Mouse (Mus musculus) MEL (cell line): ENCODE measurements around the gene Steap3. TPM values are rescaled to one million over a fixed set of nuclear protein-coding genes. Genes with fewer than 3 reads are reported as not detected.

Experiments used
- DNase-seq: peaks from one replicate; pipeline ENCODE4 v3.0.0; 2011; ENCODE audit warnings: low read depth, low spot score
- H3K27ac ChIP-seq: 2 replicates; pipeline ENCODE4 v1.5.1; 2012; ENCODE audit warnings: low read depth, mild to moderate bottlenecking, control low read depth, low read length, moderate library complexity; ENCODE audit not compliant: control insufficient read depth
- H3K27me3 ChIP-seq, 2 experiments: fragments of 150-350 bp in 1 of 2; sonication (generic) in 1 of 2; 2 replicates each; pipeline ENCODE4 v1.6.1; 2012; ENCODE audit warnings: low read length in 2 of 2, mild to moderate bottlenecking in 2 of 2, improper control_type of control experiment in 1 of 2, moderate library complexity in 1 of 2; ENCODE audit not compliant: insufficient read depth in 2 of 2, control insufficient read depth in 1 of 2
- H3K36me3 ChIP-seq, 2 experiments: 2 replicates each; pipeline ENCODE4 v1.6.1; 2012 to 2014; ENCODE audit warnings: low read length in 2 of 2, improper control_type of control experiment in 1 of 2, inconsistent platforms in 1 of 2, mild to moderate bottlenecking in 1 of 2; ENCODE audit not compliant: insufficient read depth in 2 of 2, control insufficient read depth in 1 of 2
- H3K4me1 ChIP-seq, 2 experiments: fragments of 150-350 bp in 1 of 2; sonication (generic) in 1 of 2; 2 replicates each; pipeline ENCODE4 v1.6.1; 2012; ENCODE audit warnings: low read length in 2 of 2, improper control_type of control experiment in 1 of 2, mild to moderate bottlenecking in 1 of 2; ENCODE audit not compliant: insufficient read depth in 2 of 2, control insufficient read depth in 1 of 2
- H3K4me3 ChIP-seq, 2 experiments: fragments of 150-350 bp in 1 of 2; sonication (generic) in 1 of 2; 2 replicates each; pipeline ENCODE4 v1.5.1; 2012; ENCODE audit warnings: low read depth in 2 of 2, low read length in 2 of 2, mild to moderate bottlenecking in 2 of 2, moderate library complexity in 2 of 2, control low read depth in 1 of 2, improper control_type of control experiment in 1 of 2; ENCODE audit not compliant: control insufficient read depth in 1 of 2, insufficient read depth in 1 of 2
- H3K79me2 ChIP-seq: 2 replicates; pipeline ENCODE4 v1.6.1; 2012; ENCODE audit warnings: mild to moderate bottlenecking, low read length, moderate library complexity; ENCODE audit not compliant: control insufficient read depth, poor library complexity, insufficient read depth
- H3K9ac ChIP-seq: 2 replicates; pipeline ENCODE4 v1.6.1; 2012; ENCODE audit warnings: low read depth, mild to moderate bottlenecking, control low read depth, low read length, moderate library complexity; ENCODE audit not compliant: control insufficient read depth, poor library complexity, severe bottlenecking
- H3K9me3 ChIP-seq: fragments of 150-350 bp; sonication (generic); replicated peaks from 2 replicates; pipeline ENCODE4 v1.6.1; 2012; ENCODE audit warnings: mild to moderate bottlenecking, low read length, improper control_type of control experiment, moderate library complexity; ENCODE audit not compliant: insufficient read depth
- CHD1 ChIP-seq: IDR thresholded peaks from 2 replicates; pipeline ENCODE4 v1.6.1; 2012; ENCODE audit warnings: low read depth, mild to moderate bottlenecking, inconsistent platforms, low read length, improper control_type of control experiment
- CTCF ChIP-seq, 3 experiments: IDR thresholded peaks in 2 of 3; conservative IDR thresholded peaks in 1 of 3; 2 replicates each; pipeline ENCODE4 v1.5.1; 2011 to 2012; ENCODE audit warnings: low read length in 3 of 3, low read depth in 2 of 3, mild to moderate bottlenecking in 2 of 3, improper control_type of control experiment in 1 of 3, inconsistent platforms in 1 of 3, mixed read lengths in 1 of 3, moderate library complexity in 1 of 3; ENCODE audit not compliant: control insufficient read depth in 1 of 3, insufficient read depth in 1 of 3, poor library complexity in 1 of 3, severe bottlenecking in 1 of 3
- E2F4 ChIP-seq: IDR thresholded peaks from 2 replicates; pipeline ENCODE4 v1.6.1; 2011; ENCODE audit warnings: low read depth, low read length, improper control_type of control experiment, borderline replicate concordance
- ETS1 ChIP-seq: IDR thresholded peaks from 2 replicates; pipeline ENCODE4 v1.6.1; 2012; ENCODE audit warnings: low read depth, mild to moderate bottlenecking, inconsistent platforms, low read length, improper control_type of control experiment, moderate library complexity
- HCFC1 ChIP-seq: IDR thresholded peaks from 2 replicates; pipeline ENCODE4 v1.6.1; 2012; ENCODE audit warnings: low read depth, mild to moderate bottlenecking, inconsistent platforms, low read length, improper control_type of control experiment, moderate library complexity
- JUND ChIP-seq: IDR thresholded peaks from 2 replicates; pipeline ENCODE4 v1.6.1; 2011; ENCODE audit warnings: low read depth, mild to moderate bottlenecking, improper control_type of control experiment, low read length
- KAT2A ChIP-seq: conservative IDR thresholded peaks from 2 replicates; pipeline ENCODE4 v1.6.1; 2012; ENCODE audit warnings: low read depth, low read length, improper control_type of control experiment, inconsistent platforms
- MEF2A ChIP-seq: IDR thresholded peaks from 2 replicates; pipeline ENCODE4 v1.6.1; 2014; ENCODE audit warnings: low read depth, mild to moderate bottlenecking, inconsistent platforms, low read length, improper control_type of control experiment; ENCODE audit not compliant: poor library complexity, insufficient replicate concordance, severe bottlenecking; ENCODE audit errors: extremely low read depth
- MYB ChIP-seq: IDR thresholded peaks from 2 replicates; pipeline ENCODE4 v1.6.1; 2011; ENCODE audit warnings: mild to moderate bottlenecking, low read depth, low read length, improper control_type of control experiment
- POLR2A ChIP-seq, 2 experiments: IDR thresholded peaks; 2 replicates each; pipeline ENCODE4 v1.6.1; 2011 to 2012; ENCODE audit warnings: low read length in 2 of 2, mild to moderate bottlenecking in 2 of 2, control low read depth in 1 of 2, improper control_type of control experiment in 1 of 2, low read depth in 1 of 2, moderate library complexity in 1 of 2; ENCODE audit not compliant: control insufficient read depth in 1 of 2, insufficient read depth in 1 of 2, poor library complexity in 1 of 2
- POLR2AphosphoS2 ChIP-seq: IDR thresholded peaks from 2 replicates; pipeline ENCODE4 v1.6.1; 2011; ENCODE audit warnings: low read length, improper control_type of control experiment
- POLR2AphosphoS5 ChIP-seq: IDR thresholded peaks from 2 replicates; pipeline ENCODE4 v1.6.1; 2012; ENCODE audit warnings: low read depth, borderline replicate concordance, mild to moderate bottlenecking, inconsistent platforms, low read length, moderate library complexity, mixed read lengths
- RAD21 ChIP-seq: IDR thresholded peaks from 2 replicates; pipeline ENCODE4 v1.6.1; 2011; ENCODE audit warnings: mild to moderate bottlenecking, low read depth, low read length, improper control_type of control experiment
- RCOR1 ChIP-seq: IDR thresholded peaks from 2 replicates; pipeline ENCODE4 v1.6.1; 2012; ENCODE audit warnings: low read depth, mild to moderate bottlenecking, inconsistent platforms, low read length, improper control_type of control experiment
- SMC3 ChIP-seq: IDR thresholded peaks from 2 replicates; pipeline ENCODE4 v1.6.1; 2011; ENCODE audit warnings: low read depth, low read length, improper control_type of control experiment
- TBP ChIP-seq: IDR thresholded peaks from 2 replicates; pipeline ENCODE4 v1.8.0; 2011; ENCODE audit warnings: low read depth, low read length, improper control_type of control experiment
- TCF12 ChIP-seq: IDR thresholded peaks from 2 replicates; pipeline ENCODE4 v1.6.1; 2014; ENCODE audit warnings: low read depth, mild to moderate bottlenecking, inconsistent platforms, low read length, improper control_type of control experiment, moderate library complexity
- UBTF ChIP-seq: IDR thresholded peaks from 2 replicates; pipeline ENCODE4 v1.6.1; 2012; ENCODE audit warnings: low read depth, mild to moderate bottlenecking, inconsistent platforms, low read length, improper control_type of control experiment, moderate library complexity, borderline replicate concordance; ENCODE audit not compliant: insufficient read depth
- ZC3H11A ChIP-seq: IDR thresholded peaks from 2 replicates; pipeline ENCODE4 v1.6.1; 2012; ENCODE audit warnings: low read depth, mild to moderate bottlenecking, inconsistent platforms, low read length, improper control_type of control experiment
- ZMIZ1 ChIP-seq: IDR thresholded peaks from 2 replicates; pipeline ENCODE4 v1.6.1; 2012; ENCODE audit warnings: low read depth, mild to moderate bottlenecking, inconsistent platforms, low read length, improper control_type of control experiment, moderate library complexity
- polyA plus RNA-seq, 2 experiments: library from polyadenylated mRNA; stranded (reverse) in 1 of 2; unstranded in 1 of 2; fragments of >175 nt in 1 of 2; fragments of >200 nt in 1 of 2; gene quantifications; 2 replicates each; pipeline versions ENCODE4 v1.2.1 to v1.2.4; 2012; ENCODE audit warnings: low replicate concordance in 2 of 2, low read depth in 1 of 2; ENCODE audit not compliant: insufficient read length in 2 of 2, insufficient read depth in 1 of 2, missing spikeins in 1 of 2
- total RNA-seq: library from RNA; depleted of rRNA; stranded (reverse); fragments of 300-350 nt; gene quantifications from 2 replicates; pipeline ENCODE4 v1.2.3, GENCODE M21; 2012

Gene Steap3
- total and polyA plus RNA-seq, 3 experiments: 50.2 to 101 (median 98.2) TPM

GRCm38 (mm10) chr1:120174991-120175390, 97.5 kb downstream of the Steap3 start:
- H3K4me1 ChIP-seq: no peaks in the 10 kb centered on the region
- no peak overlapping the region for H3K27ac ChIP-seq
- no peaks in the 10 kb centered on the region for H3K79me2 ChIP-seq
- H3K36me3 ChIP-seq: no peaks in the 10 kb centered on the region
- no peak overlapping the region for H3K4me3 ChIP-seq
- TF ChIP-seq UBTF (no peak), POLR2AphosphoS5 (no peak), KAT2A (no peak), CHD1 (no peak), JUND (no peak), ETS1 (no peak), E2F4 (no peak), TBP (no peak), POLR2AphosphoS2 (no peak), RCOR1 (no peak), CTCF (IDR thresholded peaks at IDR 0.05 in 2 of 3, conservative IDR thresholded peaks at IDR 0.05 in 1 of 3; ENCODE audit: control insufficient read depth in 1 of 3, insufficient read depth in 1 of 3, low read depth in 2 of 3, low read length in 3 of 3, poor library complexity in 1 of 3, severe bottlenecking in 1 of 3) (no peak), MYB (no peak), ZMIZ1 (no peak), MEF2A (no peak), TCF12 (no peak), HCFC1 (no peak), ZC3H11A (no peak)
- peak; percentile 37 for DNase-seq
- H3K9ac ChIP-seq: no peak overlapping the region
- H3K9me3 ChIP-seq: no peaks in the 10 kb centered on the region
- H3K27me3 ChIP-seq: no peaks in the 10 kb centered on the region

DNA sequence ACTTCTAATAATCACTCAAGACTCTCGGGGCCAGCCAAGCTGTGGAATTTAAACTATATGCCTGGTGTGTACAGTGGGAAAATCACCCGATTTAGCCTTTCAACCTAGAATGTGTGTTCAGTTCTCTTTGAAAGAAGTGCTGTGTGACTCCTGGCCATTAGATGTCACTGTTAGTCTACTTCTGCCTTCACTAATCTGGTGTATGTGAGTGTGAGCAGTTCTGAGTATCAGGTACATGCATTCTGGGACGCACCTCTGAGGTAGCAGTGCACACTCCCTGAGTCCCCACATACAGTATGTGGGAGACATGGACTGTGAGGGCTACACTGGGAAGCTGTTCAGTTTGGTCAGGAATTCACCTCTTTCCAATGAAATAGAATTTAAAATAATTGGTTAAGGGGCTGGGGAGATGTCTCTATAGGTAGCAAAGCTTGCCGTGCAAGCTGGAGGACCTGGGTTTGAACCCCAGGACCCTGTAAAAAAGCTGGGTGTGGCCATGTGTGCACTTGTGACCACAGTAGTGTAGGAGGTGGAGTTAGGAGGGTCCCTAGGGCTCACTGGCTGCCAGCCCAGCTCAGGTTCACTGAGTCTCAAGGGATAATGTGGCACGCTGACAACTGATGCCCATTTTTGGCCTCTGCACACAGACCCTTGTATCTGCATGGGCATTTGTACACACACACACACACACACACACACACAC, 100.5 kb downstream of the Steap3 start:
- H3K36me3 ChIP-seq: no peaks in the 10 kb centered on the region
- peak; percentile 50 for DNase-seq
- no peaks in the 10 kb centered on the region for H3K27me3 ChIP-seq
- no peaks in the 10 kb centered on the region for H3K4me1 ChIP-seq
- H3K27ac ChIP-seq: no peak overlapping the region
- no peak overlapping the region for H3K9ac ChIP-seq
- H3K4me3 ChIP-seq: no peak overlapping the region
- peak; percentile 27; the same call in 1 of the 2 replicates for TF ChIP-seq ZC3H11A
- TF ChIP-seq POLR2A (IDR thresholded peaks at IDR 0.05; ENCODE audit: control insufficient read depth in 1 of 2, insufficient read depth in 1 of 2, low read depth in 1 of 2, low read length in 2 of 2, poor library complexity in 1 of 2): 0 out of 4 replicates have a peak, but pooled peaks of 1 of the 2 experiments have one; percentile 2
- TF ChIP-seq CTCF (IDR thresholded peaks at IDR 0.05 in 2 of 3, conservative IDR thresholded peaks at IDR 0.05 in 1 of 3; ENCODE audit: control insufficient read depth in 1 of 3, insufficient read depth in 1 of 3, low read depth in 2 of 3, low read length in 3 of 3, poor library complexity in 1 of 3, severe bottlenecking in 1 of 3): peak in 2 of 3 experiments; percentile 45 to 69; a peak in 4 of 6 replicates
- no peak for TF ChIP-seq ZMIZ1
- peak; percentile 59 for TF ChIP-seq SMC3
- TF ChIP-seq JUND: no peak
- peak; percentile 72 for TF ChIP-seq RAD21
- H3K79me2 ChIP-seq: no peaks in the 10 kb centered on the region
- H3K9me3 ChIP-seq: no peaks in the 10 kb centered on the region
